Mouse (Mus musculus): ENCODE data around the gene Wdr46. TPM values are rescaled to one million over a fixed set of nuclear protein-coding genes. Genes with fewer than 3 reads are reported as not detected.

Gene Wdr46
- total RNA-seq, 2 experiments from 2014 or later = 10.1 to 11.5 TPM

- intact Hi-C loops (cut with DNase I) = no loop called here
Observed at GRCm38 (mm10) chr17:33910346-33911051, 30.0 kb upstream of the Wdr46 start.

GRCm38 (mm10) chr17:33911052-33911812 is 29.2 kb upstream of the Wdr46 start:
- intact Hi-C loops (cut with DNase I) = no loop called here

More at GRCm38 (mm10) chr17:33910346-33911051, 30.0 kb upstream of the Wdr46 start:
- no peak for DNase-seq

GRCm38 (mm10) chr17:33911813-33912414 is 28.5 kb upstream of the Wdr46 start:
- intact Hi-C loops (cut with DNase I) = no loop called here
- DNase-seq = no peak

More at GRCm38 (mm10) chr17:33911052-33911812, 29.2 kb upstream of the Wdr46 start:
- DNase-seq = no peak

- no peak for DNase-seq
- intact Hi-C loops (cut with DNase I) = no loop called here
Observed at GRCm38 (mm10) chr17:33913264-33913663, 27.2 kb upstream of the Wdr46 start.

- no peak for DNase-seq
- intact Hi-C loops (cut with DNase I) = no loop called here
Observed at GRCm38 (mm10) chr17:33913905-33914304, 26.6 kb upstream of the Wdr46 start.

- DNase-seq = no peak
Observed at GRCm38 (mm10) chr17:33914969-33915391, 25.5 kb upstream of the Wdr46 start.

GRCm38 (mm10) chr17:33915671-33916250 is 24.7 kb upstream of the Wdr46 start, which contains the start of the genes Tapbp and Zbtb22:
Gene Tapbp, plus strand, starts transcription at chr17:33915899.
Gene Zbtb22, plus strand, starts transcription at chr17:33915904.
- intact Hi-C loops (cut with DNase I) = no loop called here
- DNase-seq = peak; percentile 93 to 95

More at GRCm38 (mm10) chr17:33914969-33915391, 25.5 kb upstream of the Wdr46 start:
- intact Hi-C loops (cut with DNase I) = no loop called here

GRCm38 (mm10) chr17:33916294-33916693 is 24.2 kb upstream of the Wdr46 start:
- no peak for DNase-seq
- intact Hi-C loops (cut with DNase I) = no loop called here

- DNase-seq = no peak
- intact Hi-C loops (cut with DNase I) = no loop called here
Observed at GRCm38 (mm10) chr17:33916847-33917655, 23.4 kb upstream of the Wdr46 start.

GRCm38 (mm10) chr17:33917656-33918292 is 22.7 kb upstream of the Wdr46 start:
- intact Hi-C loops (cut with DNase I) = no loop called here

GRCm38 (mm10) chr17:33918293-33919203 is 21.9 kb upstream of the Wdr46 start:
- peak; percentile 55 to 59 for DNase-seq
- intact Hi-C loops (cut with DNase I) = no loop called here

More at GRCm38 (mm10) chr17:33917656-33918292, 22.7 kb upstream of the Wdr46 start:
- DNase-seq = no peak

GRCm38 (mm10) chr17:33919351-33920281 is 20.8 kb upstream of the Wdr46 start:
- DNase-seq = peak; percentile 79 to 81
- intact Hi-C loops (cut with DNase I) = loop anchor here (2.0 kb wide), 1 partner anchor 17 kb away; no protein-coding TSS in a partner anchor

GRCm38 (mm10) chr17:33920282-33921097 is 20.0 kb upstream of the Wdr46 start:
- DNase-seq = peak; percentile 86 to 88
- intact Hi-C loops (cut with DNase I) = loop anchor here (2.0 kb wide), 1 partner anchor 18 kb away; no protein-coding TSS in a partner anchor

GRCm38 (mm10) chr17:33921361-33921760 is 19.1 kb upstream of the Wdr46 start:
- DNase-seq = no peak
- intact Hi-C loops (cut with DNase I) = loop anchor here (2.0 kb wide), 1 partner anchor 19 kb away; no protein-coding TSS in a partner anchor

- DNase-seq = peak in 1 of 2 experiments; percentile 55
- intact Hi-C loops (cut with DNase I) = loop anchor here (5.0 kb wide), 1 partner anchor 32 kb away; the partner anchor contains the start of gene Kifc1
Observed at GRCm38 (mm10) chr17:33924577-33925283, 15.7 kb upstream of the Wdr46 start.
